Mouse (Mus musculus): ENCODE data around the gene Wdr38. TPM values are rescaled to one million over a fixed set of nuclear protein-coding genes. Genes with fewer than 3 reads are reported as not detected.

The Wdr38 gene
- 0.94 and 1.3 TPM in 2 replicates for polyA plus RNA-seq (2012; rRNA removed)

GRCm38 (mm10) chr2:38997386-38998374, at the start of gene Wdr38:
TSS of gene Wdr38 (plus strand) at chr2:38997476.

GRCm38 (mm10) chr2:39004880-39005435, 7.7 kb downstream of the Wdr38 start, which contains the start of gene Arpc5l:
TSS of gene Arpc5l (plus strand) at chr2:39005348.

DNA sequence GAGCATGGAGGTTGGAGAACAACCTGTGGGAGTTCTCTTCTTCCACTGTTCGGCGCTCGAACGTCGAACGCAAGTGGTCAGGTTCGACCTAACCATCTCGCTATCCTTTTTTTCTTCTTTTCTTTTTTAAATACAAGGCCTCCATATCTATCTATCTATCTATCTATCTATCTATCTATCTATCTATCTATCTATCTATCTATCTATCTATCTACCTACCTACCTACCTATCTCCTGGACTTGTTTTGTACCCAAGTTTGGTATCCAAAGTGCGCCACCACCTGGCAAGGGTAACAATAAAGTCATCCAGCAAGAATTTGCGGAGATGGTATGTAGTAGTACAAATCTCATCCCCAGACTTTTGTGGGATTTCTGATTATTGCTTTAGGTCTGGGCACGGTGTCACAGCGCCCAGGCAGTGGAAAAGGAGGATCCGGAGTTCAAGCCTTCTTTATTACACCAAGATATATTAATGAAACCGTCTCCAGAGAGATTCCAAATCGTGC, 8.4 kb downstream of the Wdr38 start, which contains the start of gene Rpl35:
Gene Rpl35 (minus strand): TSS at position 51 of the 506 bp plus-strand sequence.

Other genes with a start within 250 kb of the Wdr38 start
- gene Nr6a1, start 69.8 kb upstream of the Wdr38 start, polyA plus RNA-seq (2012; rRNA removed) = 4.1 and 4.2 TPM in 2 replicates
- 3.5 and 8.0 TPM in 2 replicates for gene Olfml2a, start 65.5 kb upstream of the Wdr38 start, polyA plus RNA-seq (2012; rRNA removed)
- gene Arpc5l, start 7.9 kb downstream of the Wdr38 start, polyA plus RNA-seq (2012; rRNA removed) = 75.0 and 77.2 TPM in 2 replicates
- 628 and 699 TPM in 2 replicates for gene Rpl35, start 8.1 kb downstream of the Wdr38 start, polyA plus RNA-seq (2012; rRNA removed)
- 48.7 and 52.8 TPM in 2 replicates for gene Golga1, start 68.1 kb downstream of the Wdr38 start, polyA plus RNA-seq (2012; rRNA removed)
- gene Scai, start 193.3 kb downstream of the Wdr38 start, polyA plus RNA-seq (2012; rRNA removed) = 12.9 and 13.4 TPM in 2 replicates
- gene Ppp6c, start 229.0 kb downstream of the Wdr38 start, polyA plus RNA-seq (2012; rRNA removed) = 47.8 and 54.3 TPM in 2 replicates